Mouse (Mus musculus) midbrain, embryonic 13.5 days (tissue): ENCODE results near the gene Pnpla1. TPM values are rescaled to one million over a fixed set of nuclear protein-coding genes. Genes with fewer than 3 reads are reported as not detected.

Experiments used
- ATAC-seq: fragments of 200-750 bp; cut with Nextera tagmentation; 2 replicates; pipeline ENCODE4 v1.8.0; 2017; ENCODE audit warnings: mild to moderate bottlenecking, moderate TSS enrichment, moderate library complexity
- H3K27ac ChIP-seq: fragments of 300-500 bp; sonication (generic); 2 replicates; pipeline ENCODE4 v1.5.1; 2015; ENCODE audit warnings: inconsistent platforms, mild to moderate bottlenecking, moderate library complexity
- H3K27me3 ChIP-seq: fragments of 300-500 bp; sonication (generic); 2 replicates; pipeline ENCODE4 v1.6.1; 2015; ENCODE audit warnings: mild to moderate bottlenecking, inconsistent platforms
- H3K36me3 ChIP-seq: fragments of 300-500 bp; sonication (generic); 2 replicates; pipeline ENCODE4 v1.6.1; 2015; ENCODE audit warnings: mild to moderate bottlenecking, inconsistent platforms
- H3K4me1 ChIP-seq: fragments of 300-500 bp; sonication (generic); replicated peaks from 2 replicates; pipeline ENCODE4 v1.6.1; 2015; ENCODE audit warnings: inconsistent platforms
- H3K4me2 ChIP-seq: fragments of 300-500 bp; sonication (generic); replicated peaks from 2 replicates; pipeline ENCODE4 v1.6.1; 2015; ENCODE audit warnings: moderate library complexity, mild to moderate bottlenecking, inconsistent platforms
- H3K4me3 ChIP-seq: fragments of 300-500 bp; sonication (generic); replicated peaks from 2 replicates; pipeline ENCODE4 v1.5.1; 2015; ENCODE audit warnings: mild to moderate bottlenecking, inconsistent platforms
- H3K9ac ChIP-seq: fragments of 300-500 bp; sonication (generic); replicated peaks from 2 replicates; pipeline ENCODE4 v1.6.1; 2015; ENCODE audit warnings: mild to moderate bottlenecking, inconsistent platforms
- H3K9me3 ChIP-seq: fragments of 300-500 bp; sonication (generic); 2 replicates; pipeline ENCODE4 v1.6.1; 2016; ENCODE audit warnings: mild to moderate bottlenecking, inconsistent platforms
- WGBS: fragments of 180-500 bp; shearing (Covaris S2); methylation state at CpG from one replicate; pipeline ENCODE4 v1.1.7; 2015; 5-methylcytosine and 5-hydroxymethylcytosine counted together
- polyA plus RNA-seq: library from polyadenylated mRNA; unstranded; fragments of >200 nt; fragmentation: Nextera tagmentation; extraction: Ambion mirVana; gene quantifications from 2 replicates; pipeline ENCODE4 v1.2.1, GENCODE M21; 2015

Pnpla1 gene
- polyA plus RNA-seq, 1 experiment from 2014 or later = not detected

DNA sequence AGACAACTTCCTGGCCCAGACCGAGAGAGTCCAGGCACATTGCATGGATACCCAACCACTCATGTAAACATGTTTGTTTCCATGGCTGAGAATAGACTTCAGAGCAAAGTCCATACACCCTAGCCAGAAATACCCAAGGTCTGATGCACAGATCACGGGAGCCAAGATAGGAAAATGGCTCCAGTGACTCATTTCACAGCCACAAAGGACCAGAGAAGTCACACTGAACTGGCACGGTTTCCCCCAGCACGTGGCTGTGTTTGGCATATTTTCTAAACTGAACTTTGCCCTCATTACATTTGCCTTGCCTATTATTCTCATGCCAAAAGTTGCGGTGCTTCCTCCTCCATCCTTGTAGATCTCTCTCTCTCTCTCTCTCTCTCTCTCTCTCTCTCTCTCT lies 55.0 kb downstream of the Pnpla1 start:
- ATAC-seq = no peak
- peaks cover 7% of the 10 kb centered on the region for H3K4me1 ChIP-seq
- no peaks in the 10 kb centered on the region for H3K36me3 ChIP-seq
- no peak overlapping the region for H3K4me3 ChIP-seq
- no peak overlapping the region for H3K9ac ChIP-seq
- no peaks in the 10 kb centered on the region for H3K9me3 ChIP-seq
- H3K27ac ChIP-seq = no peak overlapping the region
- H3K27me3 ChIP-seq = peaks cover 14% of the 10 kb centered on the region
- WGBS = 79% methylated on average over 5 of the region's 5 CpGs
- H3K4me2 ChIP-seq = no peak overlapping the region

DNA sequence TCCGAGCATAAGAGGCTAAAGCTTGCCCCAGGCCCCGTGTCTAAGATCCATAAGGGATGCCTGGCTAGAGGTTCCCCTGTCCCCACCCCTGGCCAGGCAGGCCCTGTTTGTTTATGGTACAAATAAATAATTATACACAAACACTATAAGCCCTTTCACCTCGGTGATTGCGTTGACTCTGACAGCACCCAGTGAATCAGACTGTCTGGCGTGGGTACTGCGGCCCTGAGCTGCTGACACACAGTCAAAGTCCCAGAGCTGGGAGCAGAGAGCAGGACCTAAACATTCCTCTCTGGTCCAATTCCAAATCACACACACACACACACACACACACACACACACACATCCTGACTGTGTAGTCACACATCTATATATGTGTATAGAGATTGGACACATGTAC lies 55.7 kb downstream of the Pnpla1 start:
- ATAC-seq = no peak
- H3K27ac ChIP-seq = no peak overlapping the region
- H3K9ac ChIP-seq = no peak overlapping the region
- H3K4me1 ChIP-seq = peaks cover 7% of the 10 kb centered on the region
- H3K4me3 ChIP-seq = no peak overlapping the region
- peaks cover 14% of the 10 kb centered on the region for H3K27me3 ChIP-seq
- H3K36me3 ChIP-seq = no peaks in the 10 kb centered on the region
- no peak overlapping the region for H3K4me2 ChIP-seq
- WGBS = 85% methylated on average over 6 of the region's 6 CpGs
- no peaks in the 10 kb centered on the region for H3K9me3 ChIP-seq

DNA sequence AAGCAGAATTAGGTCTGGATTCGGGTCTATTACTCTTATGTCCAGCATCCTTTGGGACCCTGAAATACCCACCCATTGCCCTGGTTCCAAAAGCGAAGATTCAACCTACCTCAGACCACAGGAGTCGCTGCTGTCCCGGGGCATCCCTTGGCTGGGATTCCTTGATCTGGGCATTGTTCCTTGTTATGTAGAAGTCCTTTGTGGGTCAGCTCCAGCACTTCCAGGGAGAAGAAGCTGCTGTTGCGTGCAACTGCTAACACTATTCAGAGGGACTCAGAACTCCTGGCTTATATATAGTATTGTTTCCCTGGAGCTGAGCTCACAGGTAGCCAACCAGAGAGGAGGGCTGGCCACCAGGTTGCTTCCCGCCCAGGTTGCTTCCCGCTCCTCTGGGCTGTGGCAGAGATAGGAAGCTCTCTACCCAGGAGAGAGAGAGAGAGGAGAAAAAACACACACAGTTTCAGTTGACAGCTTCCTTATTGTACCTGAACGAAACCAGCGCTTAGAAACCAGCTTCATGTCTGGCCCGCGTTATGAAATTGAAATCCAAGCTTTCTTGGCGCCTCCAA lies 56.9 kb downstream of the Pnpla1 start, which contains the start of gene 4930539E08Rik:
Gene 4930539E08Rik, minus strand, starts transcription at position 265 of the 569 bp plus-strand sequence.
- Histone ChIP-seq H3K4me3 (no peak within 1 kb of the TSS), H3K4me2 (no peak within 1 kb of the TSS), H3K27ac (no peak within 1 kb of the TSS), H3K4me1 (no peaks in the 10 kb centered on the region), H3K9ac (no peak within 1 kb of the TSS), H3K9me3 (no peaks in the 10 kb centered on the region), H3K36me3 (no peaks in the 10 kb centered on the region), H3K27me3 (peaks cover 3% of the 10 kb centered on the region; the same call in 1 of the 2 replicates)
- 61% methylated on average over 12 of the region's 12 CpGs for WGBS
- ATAC-seq = no peak

DNA sequence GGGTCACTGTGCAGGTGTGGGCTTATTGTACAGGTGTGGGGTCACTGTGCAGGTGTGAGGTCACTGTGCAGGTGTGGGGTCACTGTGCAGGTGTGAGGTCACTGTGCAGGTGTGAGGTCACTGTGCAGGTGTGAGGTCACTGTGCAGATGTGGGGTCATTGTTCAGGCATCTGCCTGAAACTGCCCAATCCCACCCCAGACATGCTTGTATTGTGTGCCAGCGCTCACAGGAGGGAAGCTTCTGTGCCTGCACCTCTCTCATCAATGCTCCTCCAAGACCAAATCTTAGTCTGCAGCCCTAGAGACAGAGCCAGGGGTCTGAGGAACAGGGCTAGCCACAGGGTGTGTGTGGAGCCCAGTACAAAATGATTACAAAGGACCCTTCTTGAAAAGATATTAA lies 58.3 kb downstream of the Pnpla1 start:
- H3K4me2 ChIP-seq = no peak overlapping the region
- no peak for ATAC-seq
- no peak overlapping the region for H3K27ac ChIP-seq
- WGBS = 96% methylated on average over 1 of the region's 1 CpGs
- H3K36me3 ChIP-seq = no peaks in the 10 kb centered on the region
- no peaks in the 10 kb centered on the region for H3K9me3 ChIP-seq
- H3K4me3 ChIP-seq = no peak overlapping the region
- no peak overlapping the region for H3K9ac ChIP-seq
- no peaks in the 10 kb centered on the region for H3K27me3 ChIP-seq
- no peaks in the 10 kb centered on the region for H3K4me1 ChIP-seq

DNA sequence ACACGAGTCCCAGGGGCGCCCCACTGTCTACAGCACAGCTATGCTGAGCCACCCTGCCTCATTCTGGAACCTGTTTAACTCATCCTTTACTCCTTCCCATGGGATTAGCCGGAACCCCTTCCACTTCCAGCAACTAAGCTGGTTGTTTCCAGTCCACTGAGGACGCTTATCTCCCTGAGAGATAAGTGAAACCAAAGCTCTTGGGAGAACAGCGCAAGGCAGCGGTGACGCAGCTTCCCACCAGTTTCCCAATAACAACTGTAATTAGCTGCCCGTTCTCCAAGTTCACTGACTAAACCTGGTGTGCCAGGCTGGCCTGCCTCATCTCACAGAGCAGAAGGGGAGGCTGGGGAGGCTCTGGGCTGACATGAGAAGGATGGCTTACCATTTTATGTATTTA lies 62.9 kb downstream of the Pnpla1 start:
- no peak overlapping the region for H3K4me3 ChIP-seq
- no peaks in the 10 kb centered on the region for H3K4me1 ChIP-seq
- H3K4me2 ChIP-seq = no peak overlapping the region
- no peaks in the 10 kb centered on the region for H3K9me3 ChIP-seq
- no peak overlapping the region for H3K27ac ChIP-seq
- H3K27me3 ChIP-seq = no peaks in the 10 kb centered on the region
- ATAC-seq = no peak
- 60% methylated on average over 8 of the region's 8 CpGs for WGBS
- H3K36me3 ChIP-seq = no peaks in the 10 kb centered on the region
- no peak overlapping the region for H3K9ac ChIP-seq

DNA sequence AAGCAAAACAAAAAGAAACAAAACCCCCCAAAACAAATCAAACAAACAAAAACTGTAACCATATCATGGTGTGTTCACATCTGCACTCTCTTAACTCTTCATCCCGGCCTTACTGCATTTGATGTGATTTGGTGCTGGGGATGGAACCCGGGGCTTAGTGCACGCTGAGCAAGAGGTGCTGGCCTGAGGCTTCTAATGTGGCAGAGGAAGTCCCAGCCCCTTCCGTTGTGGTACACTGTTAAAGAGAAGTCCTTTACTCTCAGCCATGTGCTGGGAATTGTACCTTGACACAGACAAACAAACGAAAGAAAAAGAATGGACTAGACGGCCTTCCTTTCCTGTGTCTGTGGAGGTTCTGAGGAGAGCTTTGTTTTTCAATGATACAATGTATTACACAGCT lies 63.9 kb downstream of the Pnpla1 start:
- 75% methylated on average over 6 of the region's 6 CpGs for WGBS
- H3K9me3 ChIP-seq = no peaks in the 10 kb centered on the region
- H3K4me2 ChIP-seq = no peak overlapping the region
- no peaks in the 10 kb centered on the region for H3K27me3 ChIP-seq
- no peak overlapping the region for H3K9ac ChIP-seq
- no peaks in the 10 kb centered on the region for H3K4me1 ChIP-seq
- H3K4me3 ChIP-seq = no peak overlapping the region
- no peaks in the 10 kb centered on the region for H3K36me3 ChIP-seq
- ATAC-seq = no peak
- H3K27ac ChIP-seq = no peak overlapping the region

DNA sequence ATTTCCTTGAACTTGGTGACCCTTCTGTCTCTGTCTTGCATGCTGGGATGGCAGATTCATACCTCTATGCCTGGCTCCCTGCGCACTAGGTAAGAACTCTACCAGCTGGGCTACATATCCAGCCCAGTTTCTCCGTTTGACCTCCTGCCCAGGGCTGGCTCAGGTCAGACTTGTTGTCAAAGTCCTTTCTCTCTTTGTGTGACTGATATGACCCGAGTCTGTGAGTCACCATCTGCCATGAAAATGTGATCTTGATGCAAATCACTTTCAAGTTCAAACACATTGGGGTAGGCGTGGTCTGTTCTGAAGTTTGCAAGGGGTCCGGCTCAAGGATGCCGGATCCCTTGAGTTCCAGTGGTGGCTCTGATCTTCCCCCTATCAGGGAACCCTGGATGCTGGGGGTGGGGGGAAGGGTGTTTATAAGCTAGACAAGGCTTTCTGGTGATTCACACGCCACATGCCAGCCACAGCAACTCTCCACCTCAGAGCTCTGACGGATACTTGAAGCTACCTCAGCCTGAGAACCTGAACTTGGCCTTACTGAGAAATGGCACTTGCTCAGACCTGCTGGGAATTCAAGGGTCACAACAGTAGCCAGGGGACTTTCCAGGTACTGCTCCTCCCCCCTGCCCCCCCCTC lies 66.9 kb downstream of the Pnpla1 start:
- Histone ChIP-seq H3K4me3 (no peak overlapping the region), H3K4me2 (no peak overlapping the region), H3K36me3 (no peaks in the 10 kb centered on the region), H3K9ac (no peak overlapping the region), H3K4me1 (peaks cover under 1% of the 10 kb centered on the region), H3K27me3 (no peaks in the 10 kb centered on the region), H3K27ac (no peak overlapping the region), H3K9me3 (no peaks in the 10 kb centered on the region)
- 80% methylated on average over 8 of the region's 8 CpGs for WGBS
- no peak for ATAC-seq

DNA sequence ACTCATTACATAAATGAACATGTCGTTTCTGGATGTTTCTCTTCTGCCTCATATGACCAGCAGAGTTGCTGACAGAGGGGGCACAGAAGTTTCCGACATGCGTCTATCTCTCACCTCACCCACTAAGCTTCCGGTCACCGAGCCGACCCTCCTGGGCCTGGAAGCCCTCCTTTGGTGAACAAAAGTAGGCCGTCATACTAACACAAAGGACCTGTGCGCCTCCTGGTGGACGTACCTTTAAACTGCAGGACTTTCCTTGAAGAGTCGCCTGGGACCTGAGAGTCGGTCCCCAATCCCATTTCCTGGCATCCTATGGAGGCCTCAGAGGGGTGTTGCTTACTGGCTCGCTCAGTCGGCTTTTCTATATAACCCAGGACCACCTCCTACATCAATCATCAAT lies 68.2 kb downstream of the Pnpla1 start:
- Histone ChIP-seq H3K36me3 (no peaks in the 10 kb centered on the region), H3K9ac (no peak overlapping the region), H3K4me2 (no peak overlapping the region), H3K4me3 (no peak overlapping the region), H3K27me3 (no peaks in the 10 kb centered on the region), H3K4me1 (peaks cover 9% of the 10 kb centered on the region), H3K27ac (no peak overlapping the region), H3K9me3 (no peaks in the 10 kb centered on the region)
- ATAC-seq = peak; percentile 54
- WGBS = 18% methylated on average over 13 of the region's 13 CpGs

DNA sequence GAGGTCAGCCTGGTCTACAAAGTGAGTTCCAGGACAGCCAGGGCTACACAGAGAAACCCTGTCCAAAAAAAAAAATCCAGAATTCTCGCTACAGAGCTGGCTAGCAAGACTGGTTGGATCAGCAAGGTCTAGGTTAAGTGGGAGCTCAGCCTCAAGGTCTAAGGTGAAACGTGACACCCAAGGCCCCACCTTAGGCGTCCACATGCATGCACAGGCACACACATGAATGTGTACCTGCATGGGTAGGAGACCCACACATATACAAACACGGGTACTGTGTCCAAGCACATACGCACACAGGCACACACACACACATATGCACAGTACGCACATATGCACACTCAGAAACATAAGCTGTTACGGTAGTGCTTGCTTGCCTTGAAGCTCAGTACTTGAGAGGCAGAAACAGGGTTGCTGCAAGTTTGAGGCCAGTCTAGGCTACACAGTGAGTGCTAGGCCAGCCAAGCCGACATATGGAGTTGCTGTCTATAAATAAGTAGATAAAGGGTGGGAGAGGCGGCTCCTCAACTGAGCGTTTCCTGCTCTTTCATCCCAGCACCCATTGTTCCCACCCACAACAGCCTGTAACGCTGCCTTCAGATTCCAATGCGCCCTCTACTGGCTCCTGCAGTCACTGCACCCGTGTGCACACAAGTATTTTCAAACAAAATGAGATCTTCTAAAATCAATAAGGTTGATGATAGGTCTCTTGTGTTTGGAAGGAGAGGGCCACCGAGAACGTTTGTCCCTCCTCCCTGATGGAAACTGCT lies 68.8 kb downstream of the Pnpla1 start:
- Histone ChIP-seq H3K36me3 (no peaks in the 10 kb centered on the region), H3K9me3 (no peaks in the 10 kb centered on the region), H3K4me3 (no peak overlapping the region), H3K27me3 (no peaks in the 10 kb centered on the region), H3K9ac (no peak overlapping the region), H3K4me2 (no peak overlapping the region), H3K27ac (no peak overlapping the region), H3K4me1 (peaks cover 9% of the 10 kb centered on the region)
- ATAC-seq = no peak
- 50% methylated on average over 15 of the region's 15 CpGs for WGBS

DNA sequence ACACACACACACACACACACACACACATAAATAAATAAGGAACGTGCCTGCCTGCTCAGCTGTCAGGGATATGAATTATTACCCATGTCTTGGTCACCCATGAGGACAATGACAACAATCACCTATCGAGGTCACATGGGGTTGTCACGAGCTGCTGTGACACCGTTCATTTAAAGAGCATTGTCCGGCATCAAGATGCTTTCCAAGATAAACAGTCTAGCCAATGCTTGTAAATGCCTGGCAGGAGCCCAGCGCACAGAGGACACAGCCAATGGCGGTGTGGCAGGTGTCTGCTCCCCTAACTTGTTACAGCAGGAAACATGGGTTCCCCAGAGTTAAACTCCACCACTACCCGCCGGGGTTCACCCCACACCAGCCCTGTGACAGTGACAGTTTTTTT lies 69.8 kb downstream of the Pnpla1 start:
- no peak for ATAC-seq
- WGBS = 88% methylated on average over 9 of the region's 9 CpGs

DNA sequence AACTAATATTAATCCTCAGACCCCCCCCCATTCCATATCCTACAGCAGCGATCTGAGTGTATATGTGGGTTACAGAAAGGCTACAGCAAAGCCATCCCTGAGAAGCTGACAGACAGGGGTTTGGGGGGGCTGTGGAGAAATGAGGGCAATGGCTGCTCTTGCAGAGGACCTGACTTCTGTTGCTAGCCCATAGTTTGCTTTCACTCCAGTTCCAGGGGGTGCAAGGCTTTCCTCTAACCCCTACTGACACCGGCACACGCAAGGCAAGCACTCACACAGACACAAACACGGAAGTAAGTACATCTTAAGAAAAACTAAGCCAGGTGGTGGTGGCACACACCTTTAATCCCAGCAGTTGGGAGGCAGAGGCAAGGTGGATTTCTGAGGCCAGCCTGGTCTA lies 71.2 kb downstream of the Pnpla1 start:
- H3K27me3 ChIP-seq = no peaks in the 10 kb centered on the region
- no peak overlapping the region for H3K4me3 ChIP-seq
- no peak overlapping the region for H3K27ac ChIP-seq
- H3K36me3 ChIP-seq = no peaks in the 10 kb centered on the region
- no peaks in the 10 kb centered on the region for H3K9me3 ChIP-seq
- peaks cover 9% of the 10 kb centered on the region for H3K4me1 ChIP-seq
- H3K4me2 ChIP-seq = no peak overlapping the region
- ATAC-seq = no peak
- no peak overlapping the region for H3K9ac ChIP-seq
- WGBS = 94% methylated on average over 4 of the region's 4 CpGs

More for the DNA sequence above, 69.8 kb downstream of the Pnpla1 start:
- no peak overlapping the region for H3K27ac ChIP-seq
- no peak overlapping the region for H3K4me2 ChIP-seq
- H3K9ac ChIP-seq = no peak overlapping the region
- H3K4me1 ChIP-seq = peaks cover 9% of the 10 kb centered on the region
- no peaks in the 10 kb centered on the region for H3K36me3 ChIP-seq
- H3K9me3 ChIP-seq = no peaks in the 10 kb centered on the region
- H3K4me3 ChIP-seq = no peak overlapping the region
- H3K27me3 ChIP-seq = no peaks in the 10 kb centered on the region

DNA sequence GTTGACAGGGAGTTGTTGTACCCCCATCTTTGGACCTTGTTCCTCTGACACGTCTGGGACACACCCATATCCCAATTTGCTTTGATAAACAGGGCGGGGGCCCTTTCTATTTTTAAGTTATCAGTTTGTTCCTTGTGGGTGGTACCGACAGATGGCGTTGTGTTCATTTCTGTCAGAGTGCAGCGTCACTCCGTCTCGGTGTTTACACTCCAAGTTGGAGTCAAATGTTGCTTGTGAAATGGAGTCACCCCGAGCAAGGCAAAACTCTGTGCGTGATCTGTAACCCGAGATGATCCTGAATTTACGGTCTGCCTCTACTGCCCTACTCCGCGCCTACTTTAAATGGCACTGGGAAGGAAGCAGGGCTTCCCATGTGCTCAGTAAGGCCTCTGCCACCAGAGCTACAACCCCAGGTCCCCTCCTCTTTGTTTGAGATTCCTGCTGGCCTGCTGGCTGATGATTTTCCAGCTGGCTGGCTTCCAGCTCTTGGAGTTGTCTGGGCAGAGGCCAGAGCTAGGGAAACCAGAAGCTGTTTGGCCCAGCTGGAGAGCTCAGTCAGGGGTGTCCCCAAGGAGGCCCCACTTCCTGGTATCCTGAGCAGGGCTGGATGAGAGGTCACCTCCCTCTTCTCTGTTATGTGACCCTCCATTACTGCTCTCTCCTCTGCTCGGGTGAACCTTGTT lies 72.3 kb downstream of the Pnpla1 start:
- peak overlapping the region; percentile 3 for H3K4me2 ChIP-seq
- 30% methylated on average over 14 of the region's 14 CpGs for WGBS
- no peak overlapping the region for H3K4me3 ChIP-seq
- no peaks in the 10 kb centered on the region for H3K36me3 ChIP-seq
- H3K9me3 ChIP-seq = no peaks in the 10 kb centered on the region
- peaks cover 9% of the 10 kb centered on the region for H3K4me1 ChIP-seq
- peak overlapping the region; percentile 66 for H3K27ac ChIP-seq
- no peaks in the 10 kb centered on the region for H3K27me3 ChIP-seq
- 0 out of 2 replicates have a peak overlapping the region, but pooled peaks have one; percentile 21 for H3K9ac ChIP-seq
- ATAC-seq = peak; percentile 76
